8 mouse cellular contexts compared by ENCODE assay signal in the genomic region with DNA sequence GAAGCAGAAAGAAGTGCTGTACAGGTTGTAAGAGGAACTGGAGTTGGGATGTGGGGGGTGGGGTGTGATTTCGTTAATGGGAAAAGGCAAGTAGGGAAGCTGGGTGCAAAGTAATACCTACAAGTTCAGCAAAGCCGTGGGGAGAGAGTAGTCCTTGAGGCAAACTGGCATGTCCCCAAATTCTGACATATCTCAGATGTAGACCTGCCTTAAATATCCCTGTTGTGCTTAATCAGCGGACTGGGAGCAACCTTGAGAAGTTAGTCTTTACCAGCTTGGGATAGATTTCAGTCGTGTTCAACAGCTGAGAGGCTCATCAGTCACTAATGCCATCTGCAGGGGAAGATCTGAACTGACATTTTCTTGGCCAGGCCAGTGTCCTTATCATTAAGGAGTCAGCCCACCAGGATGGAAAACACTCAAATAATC. TPM values are rescaled to one million over a fixed set of nuclear protein-coding genes. Genes with fewer than 3 reads are reported as not detected.
DNase-seq lines count a peak whose midpoint lies in the region; ATAC-seq and TF ChIP-seq lines count a peak whose summit lies in the region.

No protein-coding gene starts in this region.

- WGBS in heart, adult 2 months, result 22% methylated on average over 4 of the region's 4 CpGs
- 22% methylated on average over 4 of the region's 4 CpGs for WGBS in embryonic facial prominence, embryonic 15.5 days
- 25% methylated on average over 4 of the region's 4 CpGs for WGBS in hindbrain, embryonic 14.5 days
- WGBS in midbrain, postnatal 0 days, result 27% methylated on average over 4 of the region's 4 CpGs

- peaks cover 6% of the 10 kb centered on the region for H3K36me3 ChIP-seq in heart, adult 2 months (ENCODE audit: control insufficient read depth, insufficient read depth, low read length)
- H3K36me3 ChIP-seq in embryonic facial prominence, embryonic 15.5 days, result no peaks in the 10 kb centered on the region
- no peaks in the 10 kb centered on the region for H3K36me3 ChIP-seq in hindbrain, embryonic 14.5 days (replicated peaks; ENCODE audit: control insufficient read depth, insufficient read depth)
- H3K36me3 ChIP-seq in midbrain, postnatal 0 days (ENCODE audit: insufficient read depth, low read length), result no peaks in the 10 kb centered on the region

- no peak for TF ChIP-seq EP300 in heart, adult 2 months (IDR thresholded peaks at IDR 0.05; ENCODE audit: insufficient read depth, low read depth, low read length)

- intact Hi-C loops in heart, adult 2 months (cut with DNase I), result loop anchor here (5.0 to 10.0 kb wide), 3 partner anchors 151 to 758 kb away; a partner anchor contains a TSS
- intact Hi-C loops in heart, postnatal 36 days (cut with DNase I), result loop anchor here (1.0 to 10.0 kb wide), 5 partner anchors 48 to 588 kb away; a partner anchor contains a TSS

- no peaks in the 10 kb centered on the region for H3K27me3 ChIP-seq in heart, adult 2 months (ENCODE audit: control insufficient read depth, insufficient read depth, low read length)
- H3K27me3 ChIP-seq in embryonic facial prominence, embryonic 15.5 days, result no peaks in the 10 kb centered on the region
- no peaks in the 10 kb centered on the region for H3K27me3 ChIP-seq in hindbrain, embryonic 14.5 days (ENCODE audit: control insufficient read depth, insufficient read depth, low read length)
- H3K27me3 ChIP-seq in midbrain, postnatal 0 days (ENCODE audit: insufficient read depth, low read length), result no peaks in the 10 kb centered on the region

- H3K79me2 ChIP-seq in heart, adult 2 months (replicated peaks; ENCODE audit: control insufficient read depth, insufficient read depth, low read length), result peaks cover 4% of the 10 kb centered on the region

- peak overlapping the region; percentile 66 for H3K9ac ChIP-seq in heart, adult 2 months (ENCODE audit: low read depth, low read length)
- no peak overlapping the region for H3K9ac ChIP-seq in embryonic facial prominence, embryonic 15.5 days
- H3K9ac ChIP-seq in hindbrain, embryonic 14.5 days, result peak overlapping the region; percentile 89
- H3K9ac ChIP-seq in midbrain, postnatal 0 days (replicated peaks; ENCODE audit: low read length, poor library complexity, severe bottlenecking), result peak overlapping the region; percentile 97; the same call in 1 of the 2 replicates

- H3K27ac ChIP-seq in heart, adult 2 months, result peak overlapping the region; percentile 100
- H3K27ac ChIP-seq in embryonic facial prominence, embryonic 15.5 days (replicated peaks), result peak overlapping the region; percentile 95; the same call in 1 of the 2 replicates
- H3K27ac ChIP-seq in hindbrain, embryonic 14.5 days, result peak overlapping the region; percentile 98
- peak overlapping the region; percentile 97 for H3K27ac ChIP-seq in midbrain, postnatal 0 days (ENCODE audit: low read depth, low read length)

- H3K4me2 ChIP-seq in embryonic facial prominence, embryonic 15.5 days (replicated peaks), result peak overlapping the region; percentile 52
- peak overlapping the region; percentile 57 for H3K4me2 ChIP-seq in hindbrain, embryonic 14.5 days (replicated peaks)
- peak overlapping the region; percentile 76 for H3K4me2 ChIP-seq in midbrain, postnatal 0 days (ENCODE audit: low read depth, low read length, poor library complexity, severe bottlenecking)

- peak overlapping the region; percentile 68 for H3K4me3 ChIP-seq in heart, adult 2 months
- H3K4me3 ChIP-seq in embryonic facial prominence, embryonic 15.5 days (replicated peaks), result peak overlapping the region; percentile 95
- peak overlapping the region; percentile 64 for H3K4me3 ChIP-seq in hindbrain, embryonic 14.5 days (replicated peaks; ENCODE audit: low read length)
- peak overlapping the region; percentile 93; the same call in 1 of the 2 replicates for H3K4me3 ChIP-seq in midbrain, postnatal 0 days (ENCODE audit: low read depth, low read length)

- no peaks in the 10 kb centered on the region for H3K9me3 ChIP-seq in embryonic facial prominence, embryonic 15.5 days (replicated peaks)
- no peaks in the 10 kb centered on the region for H3K9me3 ChIP-seq in hindbrain, embryonic 14.5 days (ENCODE audit: control insufficient read depth, low read length)
- H3K9me3 ChIP-seq in midbrain, postnatal 0 days (ENCODE audit: low read length), result no peaks in the 10 kb centered on the region

- no peak for ATAC-seq in embryonic facial prominence, embryonic 15.5 days (ENCODE audit: insufficient number of reproducible peaks, low FRiP score, low TSS enrichment, low read depth)
- no peak for ATAC-seq in hindbrain, embryonic 14.5 days (ENCODE audit: low FRiP score)
- ATAC-seq in midbrain, postnatal 0 days (ENCODE audit: low FRiP score), result 0 out of 2 replicates have a peak, but pooled peaks have one; percentile 2

- peaks cover 12% of the 10 kb centered on the region for H3K4me1 ChIP-seq in heart, adult 2 months (ENCODE audit: control insufficient read depth, insufficient read depth, low read length)
- H3K4me1 ChIP-seq in embryonic facial prominence, embryonic 15.5 days, result peaks cover 10% of the 10 kb centered on the region; the same call in 1 of the 2 replicates
- peaks cover 21% of the 10 kb centered on the region for H3K4me1 ChIP-seq in hindbrain, embryonic 14.5 days (replicated peaks; ENCODE audit: control insufficient read depth, insufficient read depth, low read length)
- H3K4me1 ChIP-seq in midbrain, postnatal 0 days (ENCODE audit: insufficient read depth, low read length), result peaks cover 13% of the 10 kb centered on the region

- TF ChIP-seq CTCF in heart, adult 2 months (IDR thresholded peaks at IDR 0.05), result peak; percentile 74
- peak; percentile 70 for TF ChIP-seq CTCF in midbrain, postnatal 0 days (IDR thresholded peaks at IDR 0.05)

- DNase-seq in heart, adult 2 months, result peak; percentile 40 to 43
- DNase-seq in heart, postnatal 36 days, result no peak
- DNase-seq in ZHBTc4 (ENCODE audit: low read depth, low spot score) (peak; percentile 72), liver (peak; percentile 9)
- DNase-seq in hindbrain, embryonic 14.5 days (ENCODE audit: low spot score), result peak; percentile 48
- peak; percentile 72 for DNase-seq in midbrain, postnatal 0 days (ENCODE audit: low spot score)
- peak; percentile 66 for DNase-seq in thymus, postnatal 14 days

- TF ChIP-seq POLR2A in heart, adult 2 months (IDR thresholded peaks at IDR 0.05; ENCODE audit: insufficient read depth, low read depth, low read length), result no peak

RNA-seq across cellular contexts. Expression of a gene that starts 0.3 kb away (rescaled TPM):
- 10 to 100 TPM; 76.7 to 85.9 TPM for total RNA-seq in heart, adult 2 months (2021)
- 38.5 and 74.6 TPM in 2 replicates for polyA plus RNA-seq in heart, adult 2 months (2012; rRNA removed)
- 10 to 100 TPM; 80.3 to 91.1 TPM for total RNA-seq in heart, postnatal 36 days (2021)
- polyA plus RNA-seq in embryonic facial prominence, embryonic 15.5 days (2015; fragmentation: Nextera tagmentation; extraction: Ambion mirVana), result 11.9 and 12.4 TPM in 2 replicates
- 18.9 and 20.2 TPM in 2 replicates for polyA plus RNA-seq in hindbrain, embryonic 14.5 days (2014; fragmentation: Nextera tagmentation; extraction: Ambion mirVana)
- 139 and 160 TPM in 2 replicates for total RNA-seq in midbrain, postnatal 0 days (2014; rRNA removed)
- polyA plus RNA-seq in midbrain, postnatal 0 days (2015; fragmentation: Nextera tagmentation; extraction: Ambion mirVana), result 23.8 and 25.3 TPM in 2 replicates

RNA-seq across cellular contexts. Expression of a gene that starts 48.6 kb away (rescaled TPM):
- total RNA-seq in heart, adult 2 months (2021), result not detected
- 0.23 TPM in 1 of 2 replicates, not detected in the other for polyA plus RNA-seq in heart, adult 2 months (2012; rRNA removed)
- total RNA-seq in heart, postnatal 36 days (2021), result not detected
- polyA plus RNA-seq in embryonic facial prominence, embryonic 15.5 days (2015; fragmentation: Nextera tagmentation; extraction: Ambion mirVana), result 4.7 and 9.4 TPM in 2 replicates
- polyA plus RNA-seq in hindbrain, embryonic 14.5 days (2014; fragmentation: Nextera tagmentation; extraction: Ambion mirVana), result 1.3 TPM in 2 replicates
- 1.2 and 1.9 TPM in 2 replicates for total RNA-seq in midbrain, postnatal 0 days (2014; rRNA removed)
- 1.5 and 1.7 TPM in 2 replicates for polyA plus RNA-seq in midbrain, postnatal 0 days (2015; fragmentation: Nextera tagmentation; extraction: Ambion mirVana)

Comparison
In these comparisons a context has a peak if more than half of its experiments do, and no peak if none do; other contexts are left out.
1. DNase-seq: peak in heart, adult 2 months (2 of 2), ZHBTc4 (single experiment), hindbrain, embryonic 14.5 days (single experiment), liver (single experiment), midbrain, postnatal 0 days (single experiment) and thymus, postnatal 14 days (single experiment); none in heart, postnatal 36 days (0 of 2).
2. Peak in every context shown above with its lines, with median percentiles within 50 percentile points of each other: H3K27ac ChIP-seq, H3K4me3 ChIP-seq and H3K4me2 ChIP-seq.